Comparison of ENCODE assay signal across 26 mouse cellular contexts in genomic region chr16:94671313-94671712, GRCm38 (mm10).
"Had no signal": no experiment of that assay in that cellular context is flagged by ENCODE, and none has a peak within 500 bp of the region (broad histone marks: within the 10 kb centered on the region; RNA-seq: fewer than 3 reads in every experiment).

No protein-coding gene starts in this region.

- ATAC-seq: hindbrain, embryonic 16.5 days; inflammation-experienced regulatory T-cells, adult 6 months; intestine, embryonic 15.5 days; intestine, postnatal 0 days had no signal

- H3K4me3 ChIP-seq: gastrocnemius, adult 2 months; heart, embryonic 10.5 days; heart, embryonic 12.5 days; hindbrain, embryonic 10.5 days; hindbrain, embryonic 12.5 days; intestine, embryonic 15.5 days; left cerebral cortex, adult 2 months; limb, embryonic 10.5 days; limb, embryonic 12.5 days; liver, embryonic 13.5 days; liver, embryonic 15.5 days had no signal

- H3K9me3 ChIP-seq: heart, embryonic 10.5 days; heart, embryonic 12.5 days; hindbrain, embryonic 10.5 days; hindbrain, embryonic 12.5 days; intestine, embryonic 15.5 days; limb, embryonic 10.5 days; limb, embryonic 12.5 days; liver, embryonic 13.5 days; liver, embryonic 15.5 days had no signal

- H3K4me1 ChIP-seq: heart, embryonic 10.5 days; hindbrain, embryonic 10.5 days; hindbrain, embryonic 12.5 days; intestine, embryonic 15.5 days; limb, embryonic 10.5 days; limb, embryonic 12.5 days; liver, embryonic 13.5 days; liver, embryonic 15.5 days had no signal

- H3K27me3 ChIP-seq: heart, embryonic 12.5 days; hindbrain, embryonic 12.5 days; intestine, embryonic 15.5 days; limb, embryonic 12.5 days; liver, embryonic 13.5 days; liver, embryonic 15.5 days had no signal

- DNase-seq: gastrocnemius, adult 2 months; gastrocnemius, postnatal 10 days; gastrocnemius, postnatal 25 days; heart, adult 18-20 months; heart, postnatal 10 days; heart, postnatal 4 days; kidney, adult 18-20 months; kidney, adult 8-10 months; kidney, postnatal 10 days; kidney, postnatal 36 days; liver; liver, embryonic 13.5 days had no signal

- H3K4me2 ChIP-seq: heart, embryonic 12.5 days; hindbrain, embryonic 12.5 days; hindbrain, embryonic 14.5 days; intestine, embryonic 15.5 days; limb, embryonic 12.5 days; liver, embryonic 11.5 days; liver, embryonic 13.5 days; liver, embryonic 15.5 days had no signal

- H3K27ac ChIP-seq: gastrocnemius, adult 2 months; heart, embryonic 10.5 days; hindbrain, embryonic 10.5 days; hindbrain, embryonic 12.5 days; hindbrain, embryonic 14.5 days; intestine, embryonic 15.5 days; left cerebral cortex, adult 2 months; limb, embryonic 10.5 days; limb, embryonic 12.5 days; liver, embryonic 13.5 days; liver, embryonic 15.5 days had no signal

- H3K9ac ChIP-seq: heart, embryonic 12.5 days; hindbrain, embryonic 12.5 days; hindbrain, embryonic 14.5 days; intestine, embryonic 15.5 days; limb, embryonic 12.5 days; liver, embryonic 13.5 days; liver, embryonic 15.5 days had no signal
